Mouse (Mus musculus): ENCODE results near the gene Fignl2.

DNA sequence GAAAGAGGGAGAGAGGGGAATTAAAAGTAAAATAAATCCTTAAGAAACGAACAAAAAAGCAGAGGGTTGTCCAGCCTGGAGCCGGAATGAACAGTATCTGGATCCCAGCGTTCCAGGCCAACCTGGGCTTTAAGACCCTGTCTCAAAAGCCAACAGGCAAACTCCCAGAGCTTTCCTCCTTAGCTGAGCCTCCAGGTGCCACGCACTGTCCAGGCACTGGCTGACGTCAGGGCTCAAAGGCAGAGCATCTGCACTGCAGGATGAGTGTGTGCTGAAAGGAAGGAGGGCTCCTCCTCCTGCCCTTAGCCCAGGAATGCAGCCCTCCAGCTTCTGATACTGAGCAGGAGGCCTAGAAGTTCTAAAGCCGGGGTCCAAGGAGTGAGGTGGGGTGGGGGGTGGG lies 15.6 kb upstream of the Fignl2 start:
- no peak for TF ChIP-seq CTCF (IDR thresholded peaks at IDR 0.05; ENCODE audit: low read depth, low read length)
- TF ChIP-seq POLR2A (IDR thresholded peaks at IDR 0.05; ENCODE audit: insufficient read depth, low read length): no peak

Data from ES-Bruce4 (cell line).